Comparison of ENCODE assay signal across 20 mouse cellular contexts in the genomic region with DNA sequence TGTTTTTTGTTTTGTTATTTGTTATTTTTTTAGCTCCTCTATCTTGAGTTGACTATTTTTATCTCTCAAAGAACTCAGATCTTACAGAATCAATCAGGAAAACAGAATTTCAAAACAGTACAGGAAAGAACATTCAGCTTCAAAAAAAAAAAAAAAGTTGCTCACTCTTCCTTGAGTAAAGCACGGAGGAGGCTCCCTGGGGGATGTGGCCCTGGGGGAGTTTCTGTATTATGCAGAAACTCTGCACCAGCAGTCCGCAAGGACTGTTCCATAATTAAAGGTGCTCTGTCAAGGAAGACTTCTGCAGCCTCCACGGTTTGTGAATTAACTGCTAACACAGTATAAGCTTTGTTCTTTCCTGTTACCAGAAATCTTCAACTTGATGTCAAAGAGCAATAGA. TPM values are rescaled to one million over a fixed set of nuclear protein-coding genes. Genes with fewer than 3 reads are reported as not detected.
DNase-seq lines count a peak whose midpoint lies in the region; ATAC-seq and TF ChIP-seq lines count a peak whose summit lies in the region.
"Had no signal": no experiment of that assay in that cellular context is flagged by ENCODE, and none has a peak within 500 bp of the region (broad histone marks: within the 10 kb centered on the region; RNA-seq: fewer than 3 reads in every experiment).

No protein-coding gene starts in this region.

- H3K27ac ChIP-seq in heart, embryonic 15.5 days, result peak overlapping the region; percentile 42; the same call in 1 of the 2 replicates
- no peak overlapping the region for H3K27ac ChIP-seq in kidney, adult 2 months (ENCODE audit: insufficient read depth, low read depth, low read length)
- peak overlapping the region; percentile 63 for H3K27ac ChIP-seq in embryonic facial prominence, embryonic 15.5 days (replicated peaks)
- H3K27ac ChIP-seq: layer of hippocampus, adult 2 months; liver, embryonic 15.5 days; midbrain, embryonic 13.5 days; neural tube, embryonic 13.5 days had no signal

- WGBS in heart, embryonic 15.5 days, result 52% methylated on average over 3 of the region's 3 CpGs
- WGBS in kidney, adult 2 months, result 43% methylated on average over 3 of the region's 3 CpGs
- 23% methylated on average over 3 of the region's 3 CpGs for WGBS in embryonic facial prominence, embryonic 15.5 days

- H3K4me1 ChIP-seq in heart, embryonic 15.5 days (replicated peaks), result peaks cover 6% of the 10 kb centered on the region
- H3K4me1 ChIP-seq in kidney, adult 2 months (ENCODE audit: control insufficient read depth, insufficient read depth, low read length), result no peaks in the 10 kb centered on the region
- peaks cover 25% of the 10 kb centered on the region for H3K4me1 ChIP-seq in embryonic facial prominence, embryonic 15.5 days
- H3K4me1 ChIP-seq: liver, embryonic 15.5 days; midbrain, embryonic 13.5 days; neural tube, embryonic 13.5 days had no signal

- H3K9me3 ChIP-seq in heart, embryonic 15.5 days (replicated peaks), result no peaks in the 10 kb centered on the region
- H3K9me3 ChIP-seq in embryonic facial prominence, embryonic 15.5 days (replicated peaks), result no peaks in the 10 kb centered on the region
- H3K9me3 ChIP-seq: liver, embryonic 15.5 days; midbrain, embryonic 13.5 days; neural tube, embryonic 13.5 days had no signal

- no peak for DNase-seq in heart, postnatal 14 days
- peak; percentile 38 for DNase-seq in kidney, postnatal 10 days
- DNase-seq in kidney, adult 2 months, result no peak
- peak; percentile 69 for DNase-seq in testis, postnatal 14 days (ENCODE audit: low spot score)
- no peak for DNase-seq in layer of hippocampus, adult 9-11 months
- DNase-seq: cerebellum, adult 18-20 months; cerebellum, postnatal 25 days; embryo, embryonic 11 days; gastrocnemius, postnatal 14 days; thymus, adult 2 months had no signal

- no peaks in the 10 kb centered on the region for H3K36me3 ChIP-seq in heart, embryonic 15.5 days
- no peaks in the 10 kb centered on the region; the same call in none of the 2 replicates for H3K36me3 ChIP-seq in kidney, adult 2 months (ENCODE audit: control insufficient read depth, insufficient read depth, low read length)
- H3K36me3 ChIP-seq in embryonic facial prominence, embryonic 15.5 days, result 0 out of 2 replicates have a peak, but pooled peaks cover 4% of the 10 kb centered on the region
- H3K36me3 ChIP-seq: liver, embryonic 15.5 days; midbrain, embryonic 13.5 days; neural tube, embryonic 13.5 days had no signal

- no peak overlapping the region for H3K9ac ChIP-seq in heart, embryonic 15.5 days
- H3K9ac ChIP-seq in embryonic facial prominence, embryonic 15.5 days, result no peak overlapping the region
- H3K9ac ChIP-seq: liver, embryonic 15.5 days; midbrain, embryonic 13.5 days; neural tube, embryonic 13.5 days had no signal

- no peak for ATAC-seq in heart, embryonic 15.5 days (replicated peaks; ENCODE audit: insufficient number of reproducible peaks, insufficient read depth, low FRiP score, low read depth)
- no peak for ATAC-seq in embryonic facial prominence, embryonic 15.5 days (ENCODE audit: insufficient number of reproducible peaks, low FRiP score, low TSS enrichment, low read depth)
- ATAC-seq: hindbrain, embryonic 16.5 days; midbrain, embryonic 13.5 days; Patski had no signal

- intact Hi-C loops in heart, postnatal 14 days (cut with DNase I), result no loop called here

- no peak for TF ChIP-seq POLR2A in kidney, adult 2 months (IDR thresholded peaks at IDR 0.05; ENCODE audit: low read depth, low read length)

- H3K4me3 ChIP-seq in heart, embryonic 15.5 days, result peak overlapping the region; percentile 10; the same call in 1 of the 2 replicates
- no peak overlapping the region for H3K4me3 ChIP-seq in kidney, adult 2 months (ENCODE audit: insufficient read depth, low read depth, low read length)
- peak overlapping the region; percentile 10; the same call in 1 of the 2 replicates for H3K4me3 ChIP-seq in embryonic facial prominence, embryonic 15.5 days (replicated peaks)
- H3K4me3 ChIP-seq: layer of hippocampus, adult 2 months; liver, embryonic 15.5 days; midbrain, embryonic 13.5 days; neural tube, embryonic 13.5 days had no signal

- H3K27me3 ChIP-seq in heart, embryonic 15.5 days, result no peaks in the 10 kb centered on the region
- no peaks in the 10 kb centered on the region for H3K27me3 ChIP-seq in kidney, adult 2 months (replicated peaks; ENCODE audit: control insufficient read depth, insufficient read depth, low read length)
- H3K27me3 ChIP-seq in embryonic facial prominence, embryonic 15.5 days, result no peaks in the 10 kb centered on the region
- H3K27me3 ChIP-seq: liver, embryonic 15.5 days; midbrain, embryonic 13.5 days; neural tube, embryonic 13.5 days; Patski had no signal

- TF ChIP-seq CTCF in kidney, adult 2 months (conservative IDR thresholded peaks at IDR 0.05; ENCODE audit: insufficient read depth, insufficient read length, low read depth, low read length), result no peak

- 0 out of 2 replicates have a peak overlapping the region, but pooled peaks have one; percentile 13 for H3K4me2 ChIP-seq in heart, embryonic 15.5 days
- 0 out of 2 replicates have a peak overlapping the region, but pooled peaks have one; percentile 6 for H3K4me2 ChIP-seq in embryonic facial prominence, embryonic 15.5 days (replicated peaks)
- H3K4me2 ChIP-seq: liver, embryonic 15.5 days; midbrain, embryonic 13.5 days; neural tube, embryonic 13.5 days had no signal

RNA-seq across cellular contexts. Expression of gene Ackr4, which starts 25.3 kb away (rescaled TPM):
- 5.5 and 7.8 TPM in 2 replicates for polyA plus RNA-seq in heart, embryonic 15.5 days (2015; fragmentation: Nextera tagmentation; extraction: Ambion mirVana)
- total RNA-seq in heart, postnatal 14 days (2021), result 1 to 10 TPM; 6.4 to 9.1 TPM
- 0.35 and 0.64 TPM in 2 replicates for polyA plus RNA-seq in kidney, adult 2 months (2012; rRNA removed)
- polyA plus RNA-seq in embryonic facial prominence, embryonic 15.5 days (2015; fragmentation: Nextera tagmentation; extraction: Ambion mirVana), result 6.4 and 6.9 TPM in 2 replicates
- total RNA-seq: hematopoietic stem cell, adult 5-6 weeks; megakaryocyte progenitor cell, adult 5-6 weeks had no signal

RNA-seq across cellular contexts. Expression of gene Acad11, which starts 38.3 kb away (rescaled TPM):
- polyA plus RNA-seq in heart, embryonic 15.5 days (2015; fragmentation: Nextera tagmentation; extraction: Ambion mirVana), result 10.3 and 11.9 TPM in 2 replicates
- total RNA-seq in heart, postnatal 14 days (2021), result 10 to 100 TPM; 56.5 to 58.4 TPM
- 132 and 141 TPM in 2 replicates for polyA plus RNA-seq in kidney, adult 2 months (2012; rRNA removed)
- polyA plus RNA-seq in embryonic facial prominence, embryonic 15.5 days (2015; fragmentation: Nextera tagmentation; extraction: Ambion mirVana), result 12.6 and 14.2 TPM in 2 replicates

RNA-seq across cellular contexts. Expression of gene Uba5, which starts 38.5 kb away (rescaled TPM):
- polyA plus RNA-seq in heart, embryonic 15.5 days (2015; fragmentation: Nextera tagmentation; extraction: Ambion mirVana), result 31.3 and 36.6 TPM in 2 replicates
- 10 to 100 TPM; 18.4 to 20.3 TPM for total RNA-seq in heart, postnatal 14 days (2021)
- polyA plus RNA-seq in kidney, adult 2 months (2012; rRNA removed), result 14.9 and 19.1 TPM in 2 replicates
- polyA plus RNA-seq in embryonic facial prominence, embryonic 15.5 days (2015; fragmentation: Nextera tagmentation; extraction: Ambion mirVana), result 58.6 and 61.1 TPM in 2 replicates

Comparison
In these comparisons a context has a peak if more than half of its experiments do, and no peak if none do; other contexts are left out.
1. DNase-seq: peak in kidney, postnatal 10 days (single experiment) and testis, postnatal 14 days (single experiment); none in heart, postnatal 14 days (0 of 2), kidney, adult 2 months (single experiment) and layer of hippocampus, adult 9-11 months (single experiment).